Mouse (Mus musculus) liver, adult 2 months (tissue): Measurements from ENCODE around the gene Dnmt3a.

Experiments
- CTCF ChIP-seq: fragments of 200-500 bp; IDR thresholded peaks from 2 replicates; pipeline ENCODE4 v1.5.1; 2011; ENCODE audit warnings: low read depth, low read length, control low read depth
- POLR2A ChIP-seq: fragments of 200-500 bp; IDR thresholded peaks from 2 replicates; pipeline ENCODE4 v1.6.1; 2011; ENCODE audit warnings: low read length, control low read depth; ENCODE audit not compliant: insufficient read depth; ENCODE audit errors: extremely low read depth

DNA sequence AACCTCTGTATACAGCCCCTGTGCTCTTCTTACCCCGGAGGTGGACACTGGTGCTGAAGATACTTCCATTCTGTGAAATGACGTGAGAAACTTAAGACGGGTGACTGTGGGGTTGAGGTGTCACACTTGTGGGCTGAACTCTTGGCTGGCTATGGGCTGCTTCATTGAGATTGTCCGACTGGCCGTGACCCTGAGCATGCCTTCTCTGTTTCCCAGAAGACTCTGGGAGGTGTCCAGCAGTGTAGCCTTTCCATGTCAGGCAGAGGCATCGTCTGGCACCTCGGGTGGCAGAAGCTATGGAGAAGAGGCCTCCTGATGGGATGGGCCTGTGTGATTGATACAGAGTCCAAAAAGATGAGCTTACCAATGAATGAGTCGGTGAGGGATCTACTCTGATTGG lies 7.3 kb downstream of the Dnmt3a start:
- TF ChIP-seq CTCF (no peak), POLR2A (no peak)
